Mouse (Mus musculus): ENCODE measurements around the gene Rpl27.

- 0 out of 2 replicates have a peak, but pooled peaks have one; percentile 53 for TF ChIP-seq RCOR1 (conservative IDR thresholded peaks at IDR 0.05; ENCODE audit: low read depth, low read length)
- TF ChIP-seq POLR2A (IDR thresholded peaks at IDR 0.05; ENCODE audit: low read depth, low read length): peak; percentile 88
- 0 out of 4 replicates have a peak, but pooled peaks of 1 of the 2 experiments have one; percentile 1 for TF ChIP-seq CTCF (conservative IDR thresholded peaks at IDR 0.05 in 1 of 2, IDR thresholded peaks at IDR 0.05 in 1 of 2; ENCODE audit: low read depth in 2 of 2, low read length in 2 of 2)
- no peak for TF ChIP-seq USF2 (conservative IDR thresholded peaks at IDR 0.05; ENCODE audit: low read depth, low read length)
- 0 out of 2 replicates have a peak, but pooled peaks have one; percentile 72 for TF ChIP-seq UBTF (IDR thresholded peaks at IDR 0.05; ENCODE audit: low read depth, low read length)
- TF ChIP-seq NELFE (IDR thresholded peaks at IDR 0.05; ENCODE audit: low read depth, low read length): peak; percentile 67
- TF ChIP-seq ETS1 (conservative IDR thresholded peaks at IDR 0.05; ENCODE audit: low read depth, low read length): no peak
- TF ChIP-seq CHD2 (IDR thresholded peaks at IDR 0.05; ENCODE audit: low read length): 0 out of 2 replicates have a peak, but pooled peaks have one; percentile 33
- no peak for TF ChIP-seq ZNF384 (IDR thresholded peaks at IDR 0.05; ENCODE audit: low read depth, low read length)
Measured at GRCm38 (mm10) chr11:101417101-101417855, 24.8 kb upstream of the Rpl27 start, which contains the start of gene Aarsd1.
